Mouse (Mus musculus): ENCODE results near the gene 9130213A22Rik.

DNA sequence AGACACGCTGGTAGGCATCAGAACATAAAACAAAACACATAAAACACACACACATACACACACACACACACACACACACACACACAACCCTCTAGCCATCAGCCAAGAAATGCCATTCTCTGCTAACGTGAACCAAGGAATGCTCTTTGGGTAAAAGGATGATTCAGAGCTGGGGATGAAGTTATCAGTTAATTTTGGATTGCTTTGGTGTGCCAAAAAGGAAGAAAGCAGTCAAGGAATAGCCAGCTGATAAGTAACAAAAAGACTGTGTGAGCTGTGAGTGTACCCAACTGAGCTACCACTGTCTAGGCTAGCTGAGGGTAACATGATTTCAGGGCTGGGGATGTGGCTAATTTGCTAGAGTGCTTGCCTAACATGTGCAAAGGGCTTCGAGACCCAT is 8.4 kb downstream of the 9130213A22Rik start:
- no peak for TF ChIP-seq CTCF (IDR thresholded peaks at IDR 0.05; ENCODE audit: borderline replicate concordance, insufficient read depth, low read length)
- no peak for TF ChIP-seq POLR2A (IDR thresholded peaks at IDR 0.05; ENCODE audit: low read depth, low read length)

Data from embryonic fibroblast, embryonic 13.5 days (primary cell).